Mouse (Mus musculus): Measurements from ENCODE around the gene Stat5a.

DNA sequence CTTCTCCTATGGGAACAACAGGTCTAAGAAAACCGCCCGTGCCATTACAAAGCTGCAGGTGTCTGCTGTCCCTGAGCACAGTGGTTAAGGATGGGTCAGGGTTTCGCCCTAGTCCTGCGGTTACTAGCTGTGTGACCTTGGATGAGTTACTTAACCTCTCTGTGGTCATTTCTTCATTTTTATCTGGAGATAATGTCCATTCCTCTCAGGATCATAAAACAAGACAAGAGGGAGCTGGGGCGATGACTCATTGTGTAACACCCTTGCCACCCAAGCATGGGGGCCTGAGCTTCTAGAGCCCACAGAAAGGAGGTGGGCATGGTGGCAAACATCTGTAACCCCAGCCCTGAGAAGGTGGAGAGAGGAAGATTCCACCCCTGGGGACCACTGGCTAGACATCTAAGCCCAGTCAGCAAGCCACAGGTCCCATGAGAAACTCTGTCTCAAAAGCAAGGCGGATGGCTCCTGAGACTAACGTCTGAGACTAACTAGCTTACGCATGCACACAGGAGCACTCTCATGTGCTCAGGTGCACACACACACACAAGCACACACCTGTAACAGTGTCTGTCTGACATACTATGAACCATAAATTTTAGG, 16.0 kb upstream of the Stat5a start:
- TF ChIP-seq CTCF (IDR thresholded peaks at IDR 0.05; ENCODE audit: low read depth) (no peak), EP300 (optimal IDR thresholded peaks at IDR 0.05) (no peak)
